29 mouse cellular contexts compared by ENCODE assay signal in genomic region chr2:165126896-165127562, GRCm38 (mm10). TPM values are rescaled to one million over a fixed set of nuclear protein-coding genes. Genes with fewer than 3 reads are reported as not detected.
DNase-seq lines count a peak whose midpoint lies in the region; ATAC-seq lines count a peak whose summit lies in the region.
"Had no signal": no experiment of that assay in that cellular context is flagged by ENCODE, and none has a peak within 500 bp of the region (broad histone marks: within the 10 kb centered on the region; RNA-seq: fewer than 3 reads in every experiment).

No protein-coding gene starts in this region.

- no peak overlapping the region for H3K4me3 ChIP-seq in embryonic facial prominence, embryonic 10.5 days
- no peak overlapping the region for H3K4me3 ChIP-seq in forebrain, embryonic 12.5 days (replicated peaks)
- no peak overlapping the region for H3K4me3 ChIP-seq in hindbrain, embryonic 12.5 days
- H3K4me3 ChIP-seq in midbrain, embryonic 13.5 days (replicated peaks) = no peak overlapping the region
- H3K4me3 ChIP-seq: intestine, embryonic 15.5 days; limb, embryonic 13.5 days; liver, embryonic 13.5 days; lung, embryonic 15.5 days had no signal

- H3K4me2 ChIP-seq in forebrain, embryonic 12.5 days = no peak overlapping the region
- no peak overlapping the region for H3K4me2 ChIP-seq in hindbrain, embryonic 12.5 days (replicated peaks)
- H3K4me2 ChIP-seq in midbrain, embryonic 13.5 days (replicated peaks) = no peak overlapping the region
- H3K4me2 ChIP-seq: intestine, embryonic 15.5 days; limb, embryonic 13.5 days; liver, embryonic 13.5 days; lung, embryonic 15.5 days had no signal

- DNase-seq in embryonic facial prominence, embryonic 10.5 days (ENCODE audit: low spot score) = no peak
- no peak for DNase-seq in left cerebral cortex, adult 18-20 months (ENCODE audit: low spot score in 2 of 2)
- DNase-seq in layer of hippocampus, adult 8-10 months (ENCODE audit: low spot score in 2 of 2) = no peak
- DNase-seq in gastrocnemius, postnatal 36 days = no peak
- DNase-seq: cerebellum, adult 2 months; cerebellum, postnatal 36 days; gastrocnemius, postnatal 10 days; heart, adult 18-20 months; heart, postnatal 36 days; kidney, adult 9 months; kidney, postnatal 25 days; layer of hippocampus, adult 9-11 months; liver, embryonic 13.5 days; lung, postnatal 4 days; thymus, postnatal 14 days had no signal

- peaks cover 78% of the 10 kb centered on the region for H3K27me3 ChIP-seq in embryonic facial prominence, embryonic 10.5 days (replicated peaks; ENCODE audit: low read depth, poor library complexity, severe bottlenecking)
- peaks cover 7% of the 10 kb centered on the region for H3K27me3 ChIP-seq in forebrain, embryonic 12.5 days
- peaks cover 27% of the 10 kb centered on the region for H3K27me3 ChIP-seq in hindbrain, embryonic 12.5 days
- peaks cover 13% of the 10 kb centered on the region for H3K27me3 ChIP-seq in midbrain, embryonic 13.5 days
- H3K27me3 ChIP-seq: liver, embryonic 13.5 days had no signal

- H3K9me3 ChIP-seq in embryonic facial prominence, embryonic 10.5 days = no peaks in the 10 kb centered on the region
- H3K9me3 ChIP-seq in forebrain, embryonic 12.5 days = no peaks in the 10 kb centered on the region
- H3K9me3 ChIP-seq in hindbrain, embryonic 12.5 days (replicated peaks) = no peaks in the 10 kb centered on the region
- H3K9me3 ChIP-seq in midbrain, embryonic 13.5 days = no peaks in the 10 kb centered on the region
- H3K9me3 ChIP-seq: intestine, embryonic 15.5 days; limb, embryonic 13.5 days; liver, embryonic 13.5 days; lung, embryonic 15.5 days had no signal

- H3K27ac ChIP-seq in embryonic facial prominence, embryonic 10.5 days (replicated peaks) = 0 out of 2 replicates have a peak overlapping the region, but pooled peaks have one; percentile 21
- H3K27ac ChIP-seq in forebrain, embryonic 12.5 days = peak overlapping the region; percentile 83
- peak overlapping the region; percentile 66; the same call in 1 of the 2 replicates for H3K27ac ChIP-seq in hindbrain, embryonic 12.5 days
- peak overlapping the region; percentile 69 for H3K27ac ChIP-seq in midbrain, embryonic 13.5 days
- H3K27ac ChIP-seq: intestine, embryonic 15.5 days; limb, embryonic 13.5 days; liver, embryonic 13.5 days; lung, embryonic 15.5 days had no signal

- H3K36me3 ChIP-seq in embryonic facial prominence, embryonic 10.5 days (replicated peaks) = no peaks in the 10 kb centered on the region
- H3K36me3 ChIP-seq in forebrain, embryonic 12.5 days (replicated peaks) = no peaks in the 10 kb centered on the region; the same call in 1 of the 2 replicates
- H3K36me3 ChIP-seq in hindbrain, embryonic 12.5 days = 0 out of 2 replicates have a peak, but pooled peaks cover 4% of the 10 kb centered on the region
- H3K36me3 ChIP-seq in midbrain, embryonic 13.5 days = 0 out of 2 replicates have a peak, but pooled peaks cover 4% of the 10 kb centered on the region
- H3K36me3 ChIP-seq: intestine, embryonic 15.5 days; limb, embryonic 13.5 days; liver, embryonic 13.5 days; lung, embryonic 15.5 days had no signal

- ATAC-seq in forebrain, embryonic 12.5 days (ENCODE audit: low FRiP score) = peak; percentile 37; the same call in 1 of the 2 replicates
- peak; percentile 51 for ATAC-seq in hindbrain, embryonic 12.5 days (ENCODE audit: low FRiP score)
- peak; percentile 61 for ATAC-seq in midbrain, embryonic 13.5 days
- no peak for ATAC-seq in megakaryocyte-erythroid progenitor cell, adult 5-6 weeks (replicated peaks; ENCODE audit: low FRiP score, low TSS enrichment, poor library complexity, severe bottlenecking)
- ATAC-seq: intestine, embryonic 15.5 days had no signal

- intact Hi-C loops in gastrocnemius, postnatal 36 days (cut with DNase I) = no loop called here

- 33% methylated on average over 10 of the region's 10 CpGs for WGBS in embryonic facial prominence, embryonic 10.5 days
- WGBS in forebrain, embryonic 12.5 days = 19% methylated on average over 10 of the region's 10 CpGs
- WGBS in hindbrain, embryonic 12.5 days = 18% methylated on average over 10 of the region's 10 CpGs
- 12% methylated on average over 10 of the region's 10 CpGs for WGBS in midbrain, embryonic 13.5 days

- H3K4me1 ChIP-seq in embryonic facial prominence, embryonic 10.5 days = peaks cover 37% of the 10 kb centered on the region
- H3K4me1 ChIP-seq in forebrain, embryonic 12.5 days = peaks cover 54% of the 10 kb centered on the region
- peaks cover 46% of the 10 kb centered on the region for H3K4me1 ChIP-seq in hindbrain, embryonic 12.5 days
- H3K4me1 ChIP-seq in midbrain, embryonic 13.5 days (replicated peaks) = peaks cover 46% of the 10 kb centered on the region
- H3K4me1 ChIP-seq: intestine, embryonic 15.5 days; limb, embryonic 13.5 days; liver, embryonic 13.5 days; lung, embryonic 15.5 days had no signal

- 0 out of 2 replicates have a peak overlapping the region, but pooled peaks have one; percentile 12 for H3K9ac ChIP-seq in forebrain, embryonic 12.5 days
- no peak overlapping the region for H3K9ac ChIP-seq in hindbrain, embryonic 12.5 days
- H3K9ac ChIP-seq in midbrain, embryonic 13.5 days (replicated peaks) = 0 out of 2 replicates have a peak overlapping the region, but pooled peaks have one; percentile 4
- H3K9ac ChIP-seq: intestine, embryonic 15.5 days; limb, embryonic 13.5 days; liver, embryonic 13.5 days; lung, embryonic 15.5 days had no signal

RNA-seq across cellular contexts. Expression of gene 1700025C18Rik, which starts 36.5 kb away (rescaled TPM):
- polyA plus RNA-seq in embryonic facial prominence, embryonic 10.5 days (2016; fragmentation: Nextera tagmentation; extraction: Ambion mirVana) = not detected in 2 replicates
- not detected in 2 replicates for polyA plus RNA-seq in forebrain, embryonic 12.5 days (2016; fragmentation: Nextera tagmentation; extraction: Ambion mirVana)
- polyA plus RNA-seq in hindbrain, embryonic 12.5 days (2016; fragmentation: Nextera tagmentation; extraction: Ambion mirVana) = not detected in 2 replicates
- polyA plus RNA-seq in midbrain, embryonic 13.5 days (2015; fragmentation: Nextera tagmentation; extraction: Ambion mirVana) = not detected in 2 replicates
- not detected for total RNA-seq in left cerebral cortex, adult 18-20 months (2021)
- total RNA-seq in layer of hippocampus, adult 8-10 months (2022) = not detected
- total RNA-seq in megakaryocyte-erythroid progenitor cell, adult 5-6 weeks (2014; fragmentation: Nextera tagmentation) = not detected in 2 replicates
- not detected in 2 replicates for total RNA-seq in megakaryocyte-erythroid progenitor cell, adult 5-6 weeks (2017)
- total RNA-seq in gastrocnemius, postnatal 36 days (2021) = not detected
- total RNA-seq: adrenal gland, adult 18-20 months; adrenal gland, postnatal 4 days; gastrocnemius, postnatal 10 days; heart, adult 18-20 months; heart, postnatal 36 days; left cerebral cortex, postnatal 14 days had no signal
- polyA plus RNA-seq: C2C12; cerebellum, adult 2 months; embryonic facial prominence, embryonic 11.5 days; heart, embryonic 14.5 days; intestine, embryonic 15.5 days; limb, embryonic 13.5 days; liver, embryonic 13.5 days; lung, embryonic 15.5 days; neural tube, embryonic 11.5 days had no signal

Comparison
In these comparisons a context has a peak if more than half of its experiments do, and no peak if none do; other contexts are left out.
1. H3K27ac ChIP-seq: peak in every context shown above with its lines; median percentile 83 in forebrain, embryonic 12.5 days; 69 in midbrain, embryonic 13.5 days; 66 in hindbrain, embryonic 12.5 days; 21 in embryonic facial prominence, embryonic 10.5 days.